Mouse (Mus musculus) ES-Bruce4 (cell line): ENCODE data around the gene Bpifa6. TPM values are rescaled to one million over a fixed set of nuclear protein-coding genes. Genes with fewer than 3 reads are reported as not detected.

Experiments
- H3K27ac ChIP-seq: 2 replicates; pipeline ENCODE4 v1.5.1; 2012; ENCODE audit warnings: low read length, inconsistent platforms; ENCODE audit not compliant: insufficient read depth
- H3K27me3 ChIP-seq: 2 replicates; pipeline ENCODE4 v1.6.1; 2012; ENCODE audit warnings: mild to moderate bottlenecking, low read length, inconsistent platforms; ENCODE audit not compliant: control insufficient read depth, poor library complexity, insufficient read depth, severe bottlenecking
- H3K36me3 ChIP-seq: 2 replicates; pipeline ENCODE4 v1.6.1; 2012; ENCODE audit warnings: inconsistent platforms, mild to moderate bottlenecking, low read length, moderate library complexity; ENCODE audit not compliant: control insufficient read depth, poor library complexity, insufficient read depth, severe bottlenecking
- H3K4me1 ChIP-seq: one replicate; pipeline ENCODE4 v1.8.1; 2011; ENCODE audit warnings: low read length; ENCODE audit not compliant: control insufficient read depth, insufficient read depth
- H3K4me3 ChIP-seq: 2 replicates; pipeline ENCODE4 v1.5.1; 2011; ENCODE audit warnings: low read depth, mild to moderate bottlenecking, low read length
- H3K9ac ChIP-seq: 2 replicates; pipeline ENCODE4 v1.6.1; 2012; ENCODE audit warnings: low read depth, mild to moderate bottlenecking, inconsistent platforms; ENCODE audit not compliant: poor library complexity, severe bottlenecking
- H3K9me3 ChIP-seq: replicated peaks from 2 replicates; pipeline ENCODE4 v1.6.1; 2012; ENCODE audit warnings: mild to moderate bottlenecking, low read length, inconsistent platforms; ENCODE audit not compliant: control insufficient read depth, poor library complexity, insufficient read depth, severe bottlenecking
- CTCF ChIP-seq: IDR thresholded peaks from one replicate; pipeline ENCODE4 v1.8.1; 2011; ENCODE audit warnings: low read depth, low read length
- EP300 ChIP-seq: IDR thresholded peaks from 2 replicates; pipeline ENCODE4 v1.6.1; 2011; ENCODE audit warnings: low read depth, low read length; ENCODE audit not compliant: insufficient read depth
- POLR2A ChIP-seq: IDR thresholded peaks from one replicate; pipeline ENCODE4 v1.8.1; 2011; ENCODE audit warnings: low read length; ENCODE audit not compliant: insufficient read depth
- polyA plus RNA-seq: library from polyadenylated mRNA; stranded (reverse); fragments of >200 nt; gene quantifications from 2 replicates; pipeline ENCODE4 v1.2.4, GENCODE M21; 2011; ENCODE audit warnings: low read depth; ENCODE audit not compliant: missing spikeins, insufficient read depth, insufficient read length

The Bpifa6 gene
- polyA plus RNA-seq, 1 experiment, result not detected

- H3K36me3 ChIP-seq, result no peaks in the 10 kb centered on the region
- H3K9ac ChIP-seq, result no peak overlapping the region
- H3K27ac ChIP-seq, result no peak overlapping the region
- no peaks in the 10 kb centered on the region for H3K9me3 ChIP-seq
- H3K4me1 ChIP-seq, result no peaks in the 10 kb centered on the region
- no peak for TF ChIP-seq CTCF
- no peak for TF ChIP-seq POLR2A
- no peak for TF ChIP-seq EP300
- H3K27me3 ChIP-seq, result no peaks in the 10 kb centered on the region
- H3K4me3 ChIP-seq, result no peak overlapping the region
Observed at GRCm38 (mm10) chr2:153970221-153970620, 4.5 kb upstream of the Bpifa6 start.

DNA sequence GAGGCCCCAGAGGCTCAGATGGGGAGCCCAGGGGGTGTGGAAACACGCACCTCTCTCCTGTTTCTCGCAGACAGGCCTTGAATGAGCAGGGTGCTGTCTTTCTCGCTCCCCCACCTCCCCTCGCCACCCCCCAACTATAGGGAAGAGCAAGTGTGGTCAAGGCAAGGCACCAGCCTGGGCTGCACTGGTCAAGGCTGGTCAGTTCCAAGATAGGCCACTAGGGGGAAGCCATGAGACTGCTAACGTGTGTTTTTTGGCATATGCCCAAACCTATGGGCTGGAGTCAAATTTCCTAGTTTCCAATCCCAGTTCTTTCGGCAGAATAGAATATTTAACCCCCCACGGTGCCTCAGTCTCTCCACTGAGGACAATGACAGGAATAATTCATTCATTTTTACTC lies 21.0 kb downstream of the Bpifa6 start:
- Histone ChIP-seq H3K4me3 (no peak overlapping the region), H3K4me1 (no peaks in the 10 kb centered on the region), H3K9ac (no peak overlapping the region), H3K27me3 (no peaks in the 10 kb centered on the region), H3K9me3 (no peaks in the 10 kb centered on the region), H3K36me3 (no peaks in the 10 kb centered on the region), H3K27ac (no peak overlapping the region)
- peak; percentile 70 for TF ChIP-seq CTCF
- no peak for TF ChIP-seq EP300

GRCm38 (mm10) chr2:154000501-154000900 lies 25.8 kb downstream of the Bpifa6 start:
- Histone ChIP-seq H3K4me1 (no peaks in the 10 kb centered on the region), H3K36me3 (no peaks in the 10 kb centered on the region), H3K4me3 (no peak overlapping the region), H3K27ac (no peak overlapping the region), H3K27me3 (no peaks in the 10 kb centered on the region), H3K9me3 (no peaks in the 10 kb centered on the region), H3K9ac (no peak overlapping the region)
- no peak for TF ChIP-seq CTCF
- TF ChIP-seq POLR2A, result no peak
- TF ChIP-seq EP300, result no peak

- no peaks in the 10 kb centered on the region for H3K9me3 ChIP-seq
- H3K9ac ChIP-seq, result no peak overlapping the region
- no peak overlapping the region for H3K27ac ChIP-seq
- no peak overlapping the region for H3K4me3 ChIP-seq
- no peaks in the 10 kb centered on the region for H3K27me3 ChIP-seq
- TF ChIP-seq EP300 (no peak), CTCF (no peak), POLR2A (no peak)
- no peaks in the 10 kb centered on the region for H3K4me1 ChIP-seq
- H3K36me3 ChIP-seq, result no peaks in the 10 kb centered on the region
Observed at GRCm38 (mm10) chr2:154001056-154001455, 26.3 kb downstream of the Bpifa6 start.

DNA sequence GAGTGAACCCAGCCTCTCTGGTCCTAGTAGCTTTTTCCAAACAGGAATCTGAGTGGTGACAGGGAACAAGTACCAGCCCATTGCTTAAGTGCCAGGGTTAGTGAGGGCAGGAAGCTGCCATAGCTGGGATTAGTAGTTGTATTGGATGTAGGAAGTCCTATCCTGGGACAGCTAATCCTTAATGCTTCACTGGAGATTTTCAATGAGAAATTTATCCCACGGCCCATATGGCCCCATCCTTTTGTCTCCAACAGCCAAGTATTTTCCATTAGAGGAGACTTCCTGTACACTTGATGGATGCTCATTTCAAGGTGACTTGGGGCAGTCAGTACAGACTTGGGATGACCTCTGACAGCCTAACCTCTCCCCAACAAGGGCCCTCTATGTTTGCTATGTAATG lies 29.7 kb downstream of the Bpifa6 start:
- Histone ChIP-seq H3K27me3 (no peaks in the 10 kb centered on the region), H3K27ac (no peak overlapping the region), H3K4me1 (no peaks in the 10 kb centered on the region), H3K9me3 (no peaks in the 10 kb centered on the region), H3K36me3 (no peaks in the 10 kb centered on the region), H3K9ac (no peak overlapping the region), H3K4me3 (no peak overlapping the region)
- TF ChIP-seq EP300 (no peak), POLR2A (no peak), CTCF (no peak)

DNA sequence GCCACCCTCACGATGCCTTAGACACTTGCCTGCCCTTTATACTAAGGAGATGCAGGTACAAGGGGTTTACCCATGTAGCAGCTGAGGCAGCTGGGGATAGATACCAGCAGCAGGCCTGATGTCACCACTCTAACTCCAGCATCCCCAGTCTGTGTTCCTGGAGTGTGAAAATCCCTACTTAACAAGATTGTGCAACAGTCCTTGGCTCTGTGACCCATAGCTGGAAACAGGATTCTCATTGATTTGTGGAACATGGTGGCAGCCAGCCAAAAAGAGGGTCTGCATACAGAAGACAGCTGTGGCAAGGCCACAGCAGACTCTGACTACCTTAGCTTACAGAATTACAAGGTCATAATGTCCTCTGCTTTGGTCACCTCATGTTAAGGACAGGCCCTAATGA lies 30.3 kb downstream of the Bpifa6 start:
- H3K9me3 ChIP-seq, result no peaks in the 10 kb centered on the region
- no peaks in the 10 kb centered on the region for H3K36me3 ChIP-seq
- no peak for TF ChIP-seq EP300
- TF ChIP-seq CTCF, result no peak
- no peak for TF ChIP-seq POLR2A

More for the DNA sequence above, 30.3 kb downstream of the Bpifa6 start:
- Histone ChIP-seq H3K27ac (no peak overlapping the region), H3K27me3 (no peaks in the 10 kb centered on the region), H3K4me1 (no peaks in the 10 kb centered on the region), H3K9ac (no peak overlapping the region), H3K4me3 (no peak overlapping the region)
